In the genomic region with DNA sequence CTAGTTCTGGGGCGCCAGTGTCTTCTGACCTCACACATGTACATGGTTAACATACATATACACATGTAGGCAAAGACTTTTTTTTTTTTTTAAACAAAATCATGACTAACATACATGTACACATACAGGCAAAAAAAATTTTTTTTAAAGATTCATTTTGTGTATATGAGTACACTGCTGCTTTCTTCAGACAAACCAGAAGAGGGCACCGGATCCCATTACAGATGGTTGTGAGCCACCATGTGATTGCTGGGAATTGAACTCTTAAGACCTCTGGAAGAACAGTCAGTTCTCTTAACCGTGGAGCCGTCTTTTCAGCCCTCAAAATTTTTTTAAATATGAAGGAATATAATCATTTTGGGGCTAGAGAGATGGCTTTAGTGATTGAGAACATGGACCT, we compare ENCODE assay signal across 16 mouse cellular contexts. TPM values are rescaled to one million over a fixed set of nuclear protein-coding genes. Genes with fewer than 3 reads are reported as not detected.
A peak's percentile ranks its signal among the peaks of the same experiment; 100 is the strongest.
DNase-seq lines count a peak whose midpoint lies in the region; TF ChIP-seq lines count a peak whose summit lies in the region.
"Had no signal": no experiment of that assay in that cellular context is flagged by ENCODE, and none has a peak within 500 bp of the region (broad histone marks: within the 10 kb centered on the region; RNA-seq: fewer than 3 reads in every experiment).

No protein-coding gene starts in this region.

- peak; percentile 32 for TF ChIP-seq CTCF in gastrocnemius, adult 2 months (IDR thresholded peaks at IDR 0.05)
- TF ChIP-seq CTCF in layer of hippocampus, adult 2 months (conservative IDR thresholded peaks at IDR 0.05), result peak; percentile 54

- no peak for DNase-seq in gastrocnemius, adult 2 months
- no peak for DNase-seq in gastrocnemius, postnatal 4 days (ENCODE audit: low spot score in 2 of 2)
- no peak for DNase-seq in layer of hippocampus, adult 2 months (ENCODE audit: low spot score in 2 of 2)
- no peak for DNase-seq in layer of hippocampus, adult 18-20 months (ENCODE audit: low spot score in 2 of 2)
- DNase-seq in 416B (ENCODE audit: low read depth) (peak; percentile 57), ZHBTc4 (ENCODE audit: low read depth, low spot score) (peak; percentile 21), adipocyte (ENCODE audit: low spot score) (no peak)
- no peak for DNase-seq in right cerebral cortex, postnatal 4 days
- DNase-seq: adrenal gland, postnatal 25 days; cerebellum, adult 9-10 months; gastrocnemius, postnatal 25 days had no signal

- intact Hi-C loops in gastrocnemius, adult 2 months (cut with DNase I), result no loop called here

- no peak overlapping the region for H3K27ac ChIP-seq in gastrocnemius, adult 2 months
- no peak overlapping the region for H3K27ac ChIP-seq in layer of hippocampus, adult 2 months
- H3K27ac ChIP-seq: embryonic facial prominence, embryonic 13.5 days; heart, embryonic 10.5 days; macrophage; midbrain, embryonic 12.5 days had no signal

- no peak overlapping the region for H3K4me3 ChIP-seq in gastrocnemius, adult 2 months
- no peak overlapping the region for H3K4me3 ChIP-seq in layer of hippocampus, adult 2 months
- H3K4me3 ChIP-seq: embryonic facial prominence, embryonic 13.5 days; heart, embryonic 10.5 days; midbrain, embryonic 12.5 days; myocyte had no signal

RNA-seq across cellular contexts. Expression of gene Klrg2, which starts 39.6 kb away (rescaled TPM):
- total RNA-seq in gastrocnemius, adult 2 months (2021), result under 1 TPM in 1 of 2 experiments, not detected in 1; 0.17 TPM
- under 1 TPM; 0.29 to 0.37 TPM for total RNA-seq in gastrocnemius, postnatal 4 days (2021)
- total RNA-seq in layer of hippocampus, adult 2 months (2021), result 1 to 10 TPM; 1.0 to 1.2 TPM
- 1 to 10 TPM in 1 of 2 experiments, under 1 TPM in 1; 0.64 to 1.2 TPM for total RNA-seq in layer of hippocampus, adult 18-20 months (2021)

RNA-seq across cellular contexts. Expression of gene Luc7l2, which starts 46.3 kb away (rescaled TPM):
- 100 to 1,000 TPM; 128 to 134 TPM for total RNA-seq in gastrocnemius, adult 2 months (2021)
- 100 to 1,000 TPM; 138 to 156 TPM for total RNA-seq in gastrocnemius, postnatal 4 days (2021)
- total RNA-seq in layer of hippocampus, adult 2 months (2021), result 100 to 1,000 TPM; 196 to 219 TPM
- total RNA-seq in layer of hippocampus, adult 18-20 months (2021), result 100 to 1,000 TPM; 153 to 160 TPM

Comparison
In these comparisons a context has a peak if more than half of its experiments do, and no peak if none do; other contexts are left out.
1. DNase-seq: peak in 416B (single experiment) and ZHBTc4 (single experiment); none in gastrocnemius, adult 2 months (single experiment), gastrocnemius, postnatal 4 days (0 of 2), layer of hippocampus, adult 2 months (0 of 2), layer of hippocampus, adult 18-20 months (0 of 2), adipocyte (single experiment) and right cerebral cortex, postnatal 4 days (single experiment).